Mouse (Mus musculus): ENCODE measurements around the gene Snx10.
"Not testable (repeated sequence)": the region's sequence is repeated elsewhere in the genome, so short reads cannot be mapped to it uniquely, and the experiment has no call there.

The Snx10 gene

DNA sequence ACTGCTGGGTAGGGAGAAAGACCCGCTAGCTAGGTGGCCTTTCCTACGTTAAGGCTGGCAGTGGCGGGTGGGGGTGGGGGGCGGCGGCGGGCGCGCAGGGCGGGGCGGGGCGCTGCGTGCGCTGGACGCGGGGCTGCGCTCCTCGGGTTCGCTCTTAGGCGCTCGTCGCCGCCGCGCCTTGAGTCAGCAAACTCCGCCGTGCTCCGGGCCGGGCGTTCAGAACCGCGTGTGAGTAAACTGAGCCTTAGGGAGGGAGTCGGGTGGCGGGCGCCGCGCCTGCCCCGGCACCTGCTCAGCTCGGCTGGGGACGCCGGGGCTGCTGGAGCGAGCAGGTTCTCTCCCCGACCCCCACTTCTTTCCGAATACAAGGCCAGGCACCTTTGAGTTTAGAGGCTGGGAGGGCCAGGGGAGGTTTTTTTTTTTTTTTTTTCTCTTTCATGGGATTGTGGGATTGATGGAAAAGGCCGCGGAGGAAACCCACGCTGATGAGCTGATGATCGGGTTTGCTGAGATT lies at the start of gene Snx10:
Snx10 (plus strand) TSS at position 95 of the 514 bp plus-strand sequence.
- in situ Hi-C loops (cut with MboI): no loop called here

DNA sequence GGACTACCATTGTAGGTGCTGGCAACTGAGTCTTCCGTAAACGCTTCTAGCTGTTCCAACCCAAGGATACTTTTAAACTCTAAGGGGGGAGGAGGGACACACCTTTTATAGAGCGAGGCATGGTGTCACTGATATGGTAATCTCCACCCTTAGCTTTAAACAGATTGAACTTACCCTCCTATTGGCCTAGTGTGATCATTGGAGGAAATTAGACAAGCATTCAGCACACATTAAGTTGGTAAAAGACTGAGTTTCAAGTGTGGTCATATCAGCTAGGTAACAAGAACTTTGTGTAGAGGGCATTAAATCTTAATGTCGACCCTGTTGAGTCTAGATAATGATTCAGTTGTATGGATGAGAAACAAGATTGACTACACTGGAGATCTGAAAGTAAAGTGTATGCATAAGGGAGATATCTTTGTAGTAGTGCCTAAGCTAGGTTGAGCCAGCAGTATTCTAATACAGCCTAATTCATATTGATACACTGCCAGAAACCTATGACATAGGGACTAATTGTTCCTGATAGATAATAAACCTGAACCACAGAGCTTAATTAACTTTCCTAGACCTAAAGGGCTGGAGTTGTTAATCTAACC lies 44.5 kb upstream of the Snx10 start:
- in situ Hi-C loops (cut with MboI): no loop called here

DNA sequence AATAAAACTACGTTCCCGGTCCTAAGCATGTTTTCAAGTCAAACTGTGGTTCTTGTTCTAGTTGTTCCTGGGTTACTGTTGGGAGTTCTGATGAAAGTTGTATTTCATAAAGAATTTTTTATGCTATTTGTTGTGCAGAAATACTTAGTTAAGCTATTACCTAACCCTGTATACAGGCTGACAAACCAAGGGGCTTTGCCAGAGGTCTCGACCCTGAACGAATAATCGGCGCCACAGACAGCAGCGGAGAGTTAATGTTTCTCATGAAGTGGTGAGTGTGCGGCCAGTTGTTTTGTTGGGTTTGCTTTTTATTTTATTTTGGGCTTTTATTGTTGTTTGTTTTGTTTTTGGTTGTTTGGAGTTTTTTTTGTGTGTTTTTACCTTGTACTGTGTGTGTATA lies 42.2 kb upstream of the Snx10 start:
- in situ Hi-C loops (cut with MboI): no loop called here

DNA sequence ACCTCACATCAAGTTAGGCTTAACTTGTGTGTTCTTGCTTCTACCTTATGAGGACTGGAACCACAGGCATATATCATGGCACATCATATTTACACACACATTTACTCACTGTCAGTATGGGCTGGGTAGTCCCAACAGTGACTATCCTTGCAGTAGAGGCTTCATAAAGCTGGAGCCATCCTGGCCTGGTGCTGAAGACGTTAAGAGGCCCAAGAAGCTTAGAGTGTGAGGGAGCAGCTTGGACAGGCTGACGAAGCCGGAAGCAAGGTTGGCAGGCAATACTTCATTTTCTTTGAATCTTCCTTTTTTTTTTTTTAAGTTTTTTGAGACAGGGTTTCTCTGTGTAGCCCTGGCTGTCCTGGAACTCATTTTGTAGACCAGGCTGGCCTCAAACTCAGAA lies 39.8 kb upstream of the Snx10 start:
- in situ Hi-C loops (cut with MboI): no loop called here

DNA sequence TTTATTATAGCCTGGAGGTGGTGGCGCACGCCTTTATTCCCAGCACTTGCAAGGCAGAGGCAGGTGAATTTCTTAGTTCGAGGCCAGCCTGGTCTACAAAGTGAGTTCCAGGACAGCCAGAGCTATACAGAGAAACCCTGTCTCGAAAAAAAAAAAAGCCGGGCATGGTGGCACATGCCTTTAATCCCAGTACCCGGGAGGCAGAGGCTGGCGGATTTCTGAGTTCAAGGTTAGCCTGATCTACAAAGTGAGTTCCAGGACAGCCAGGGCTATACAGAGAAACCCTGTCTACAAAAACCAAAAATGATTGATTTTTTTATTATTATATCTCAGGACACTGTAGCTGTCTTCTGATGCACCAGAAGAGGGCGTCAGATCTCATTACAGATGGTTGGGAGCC lies 39.1 kb upstream of the Snx10 start:
- in situ Hi-C loops (cut with MboI): not testable (repeated sequence)

DNA sequence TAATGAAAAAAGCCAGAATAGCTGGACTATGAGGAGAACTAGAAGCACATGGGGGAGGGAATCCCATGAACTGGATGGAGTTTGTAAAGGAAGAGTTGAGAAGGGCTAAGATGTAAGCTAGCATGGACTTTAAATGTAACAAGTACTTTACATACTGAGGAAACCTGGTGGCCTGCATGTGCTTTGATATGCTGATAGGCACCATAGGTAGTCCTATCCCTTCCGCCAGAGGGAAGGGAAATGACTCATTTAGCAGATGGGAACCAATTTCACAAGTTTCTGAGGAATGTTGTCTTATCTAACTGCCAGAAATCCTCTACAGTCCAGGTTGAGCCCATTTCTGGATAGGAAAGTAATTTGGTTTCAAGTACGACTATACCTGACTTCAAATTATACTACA lies 38.1 kb upstream of the Snx10 start:
- in situ Hi-C loops (cut with MboI): no loop called here

DNA sequence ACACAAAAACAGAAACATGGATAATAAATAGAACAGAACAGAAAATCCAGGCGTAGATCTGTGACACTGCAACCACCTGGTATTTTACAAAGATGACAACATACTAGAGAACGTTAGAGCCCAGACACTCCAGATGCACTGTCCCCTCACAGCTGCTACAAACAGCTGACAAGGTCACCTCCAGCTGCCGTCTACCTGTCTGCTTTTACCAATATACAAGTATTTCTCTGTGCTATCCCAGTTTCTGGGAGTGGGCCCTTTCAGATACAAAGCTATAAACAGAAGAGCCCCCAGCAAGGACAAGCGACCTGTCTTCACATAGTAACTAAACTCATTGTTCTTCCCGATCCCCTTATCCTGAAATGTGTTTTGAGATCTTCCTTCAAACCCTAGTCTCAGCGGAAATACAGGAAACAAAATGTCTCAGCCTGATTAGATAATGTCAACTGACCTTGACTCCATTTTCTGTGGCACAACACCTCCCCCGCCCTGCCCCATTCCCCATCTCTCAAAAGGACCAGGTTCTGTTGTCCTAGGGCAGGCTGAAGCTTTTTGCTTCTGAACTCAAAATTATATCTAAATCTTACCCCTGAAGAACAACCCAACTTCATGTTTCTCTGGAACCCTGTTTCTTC lies 37.5 kb upstream of the Snx10 start:
- in situ Hi-C loops (cut with MboI): no loop called here

DNA sequence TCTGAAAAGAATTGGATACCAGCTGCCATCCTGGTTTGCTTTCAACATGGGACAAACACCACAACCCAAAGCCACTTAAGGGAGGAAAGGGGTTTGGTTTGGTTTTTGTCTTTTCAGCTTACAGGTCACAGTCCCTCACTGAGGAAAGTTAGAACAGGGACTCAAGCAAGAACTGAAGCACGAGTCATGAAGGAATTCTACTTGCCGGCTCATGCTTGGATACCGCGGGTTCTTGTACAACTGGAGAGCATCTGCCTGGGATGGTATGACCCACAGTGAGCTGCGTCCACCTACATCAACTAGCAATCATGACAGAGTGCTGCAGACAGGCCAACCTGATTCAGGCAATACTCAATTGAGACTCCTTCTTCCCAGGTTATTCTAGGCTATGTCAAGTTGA lies 37.0 kb upstream of the Snx10 start:
- in situ Hi-C loops (cut with MboI): no loop called here

DNA sequence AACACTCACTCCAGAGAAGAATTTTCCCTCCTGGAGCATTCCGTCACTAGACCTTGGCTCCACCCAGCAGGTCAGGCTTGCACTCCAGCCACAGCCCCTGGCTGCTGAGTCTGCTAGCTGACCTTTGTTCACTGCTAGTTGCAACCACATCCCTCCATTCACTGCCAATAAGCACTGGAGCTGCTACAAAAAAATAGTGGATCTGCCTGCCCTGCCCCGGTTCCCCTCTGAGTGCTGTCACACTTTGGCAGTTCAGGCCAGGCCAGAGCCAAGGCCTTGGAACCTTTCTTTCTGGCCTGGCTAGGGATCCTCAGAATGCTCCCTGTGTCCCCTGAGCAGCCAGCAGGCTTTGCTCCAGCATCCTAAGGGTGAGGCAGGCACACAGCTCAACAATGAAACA lies 33.9 kb upstream of the Snx10 start:
- in situ Hi-C loops (cut with MboI): no loop called here

DNA sequence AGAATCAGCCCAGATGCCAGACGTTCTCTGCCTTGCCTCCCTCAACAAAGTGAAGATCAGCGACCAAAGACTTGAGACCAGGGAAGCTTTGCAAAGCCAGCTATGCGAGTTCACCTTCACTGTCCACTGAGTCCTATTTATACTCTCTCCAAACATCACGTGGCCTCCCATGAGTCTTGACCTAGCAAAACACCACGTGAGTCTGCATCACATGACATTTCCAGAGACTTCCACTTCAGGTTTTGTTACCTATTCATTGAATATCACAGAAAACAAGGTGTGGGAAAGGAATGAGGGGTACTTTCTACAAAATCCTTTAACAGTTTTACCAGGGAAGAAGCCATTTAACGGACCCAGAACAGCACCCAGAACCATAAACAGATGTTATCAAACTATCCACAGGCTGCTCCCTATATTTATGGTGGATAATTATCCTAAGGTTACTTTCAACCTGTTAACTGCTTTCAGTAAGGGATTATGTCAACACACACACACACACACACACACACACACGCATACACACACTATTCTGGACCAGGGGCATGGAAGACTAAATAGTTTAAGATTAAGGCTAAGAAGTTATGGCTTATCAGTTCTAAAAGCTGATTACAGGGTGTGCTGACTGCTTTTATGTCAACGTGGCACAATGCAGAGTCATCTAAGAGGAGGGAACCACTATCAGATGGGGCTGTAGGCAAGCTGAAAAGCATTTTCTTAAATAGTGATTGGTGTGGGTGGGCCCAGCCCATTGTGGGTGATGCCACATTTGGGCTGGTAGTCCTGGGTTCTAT lies 26.2 kb upstream of the Snx10 start:
- in situ Hi-C loops (cut with MboI): no loop called here

DNA sequence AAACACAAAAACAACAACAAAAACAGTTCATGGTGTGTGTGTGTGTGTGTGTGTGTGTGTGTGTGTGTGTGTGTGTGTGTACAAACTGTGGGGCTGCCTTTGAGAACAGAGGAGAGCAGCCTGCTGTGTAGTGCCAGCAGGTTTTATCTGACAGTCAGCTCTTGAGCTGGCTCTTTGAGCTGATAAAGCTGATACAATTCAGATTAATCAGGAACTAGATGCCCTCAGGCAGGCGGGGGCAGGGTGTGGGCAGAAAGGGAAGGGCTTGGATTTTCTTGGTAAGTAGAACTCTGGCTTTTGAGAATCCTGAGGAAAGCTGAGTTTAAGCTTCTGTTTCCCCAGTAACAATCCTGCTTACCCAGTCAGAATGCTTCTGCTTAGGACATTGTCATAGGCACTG lies 18.0 kb upstream of the Snx10 start:
- in situ Hi-C loops (cut with MboI): no loop called here

DNA sequence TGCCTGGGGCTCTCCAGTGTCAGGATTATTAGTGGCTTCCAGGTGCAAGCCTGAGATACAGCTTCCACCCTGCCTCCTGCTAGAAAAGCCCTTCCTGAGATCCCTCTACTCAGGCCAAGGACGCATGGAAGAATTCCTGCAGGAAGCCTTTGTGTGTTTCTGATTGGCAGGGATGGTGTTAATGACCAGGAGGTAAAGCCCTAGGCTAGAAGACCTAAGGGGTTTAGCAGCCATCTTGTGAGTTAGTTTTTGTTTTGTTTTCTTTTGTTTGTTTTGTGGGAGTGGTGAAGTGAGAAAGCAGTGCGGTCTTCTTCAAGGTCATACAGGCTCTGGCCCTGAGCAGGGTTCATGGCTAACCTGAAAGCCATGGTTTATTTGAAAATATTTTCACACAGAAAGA lies 16.1 kb upstream of the Snx10 start:
- in situ Hi-C loops (cut with MboI): no loop called here

DNA sequence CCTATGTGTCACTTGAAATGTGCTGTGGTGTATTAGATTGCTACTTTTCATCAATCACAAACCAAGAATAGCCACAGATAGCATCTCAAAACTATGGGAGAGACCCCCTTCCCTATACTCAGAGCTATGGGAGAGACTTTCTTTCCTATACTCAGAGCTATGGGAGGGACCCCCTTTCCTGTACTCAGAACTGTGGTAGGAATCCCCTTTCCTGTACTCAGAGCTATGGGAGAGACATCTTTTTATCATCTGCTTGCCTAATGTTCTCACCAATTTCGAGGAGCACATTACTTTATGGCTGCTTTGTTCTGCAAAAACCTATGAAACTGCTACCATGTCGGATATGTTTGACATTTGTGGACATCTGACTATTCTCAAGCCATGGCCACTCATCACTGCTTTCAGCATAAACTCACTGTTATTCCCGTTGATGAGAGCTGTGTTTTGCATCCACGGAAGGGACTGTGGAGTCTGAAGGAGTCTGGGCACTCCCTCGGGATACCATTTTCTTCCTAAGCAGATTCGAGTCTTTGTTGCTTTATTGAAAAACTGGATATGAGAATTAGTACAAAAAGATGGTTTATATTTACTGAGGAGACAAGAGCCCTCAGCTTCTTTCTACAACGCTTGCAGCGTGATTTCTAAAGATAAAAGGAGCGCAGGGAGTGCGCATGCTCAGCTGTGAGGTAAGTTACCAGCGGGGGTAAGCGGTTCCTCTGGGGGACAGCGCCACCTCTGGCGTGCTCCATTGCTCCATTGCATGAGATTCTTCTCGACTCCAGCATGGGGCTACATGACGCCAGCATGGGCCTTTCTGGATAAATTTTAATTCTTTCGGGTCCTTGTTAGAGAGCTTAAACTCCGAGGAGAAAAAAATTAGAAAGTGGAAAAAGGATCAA lies 14.7 kb upstream of the Snx10 start:
- in situ Hi-C loops (cut with MboI): no loop called here

DNA sequence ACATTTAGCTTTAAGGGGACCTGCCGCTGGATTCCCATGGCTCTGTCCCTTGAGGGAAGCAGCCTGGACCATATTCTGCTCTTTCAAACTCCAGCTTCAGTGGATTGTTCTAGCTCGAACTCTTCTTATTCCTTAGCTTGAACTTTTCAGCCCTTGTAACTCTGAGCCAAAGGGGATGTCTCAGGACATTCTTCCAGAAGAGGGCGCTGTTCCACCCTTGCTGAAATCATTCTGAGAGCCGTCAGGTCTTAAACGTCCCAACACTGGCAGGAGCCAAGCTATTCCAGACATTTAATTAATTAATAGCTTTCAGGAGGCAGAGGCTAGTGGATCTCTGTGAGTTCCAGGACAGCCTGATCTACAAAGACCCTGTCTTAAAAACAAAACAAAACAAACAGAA lies 13.6 kb upstream of the Snx10 start:
- in situ Hi-C loops (cut with MboI): no loop called here

DNA sequence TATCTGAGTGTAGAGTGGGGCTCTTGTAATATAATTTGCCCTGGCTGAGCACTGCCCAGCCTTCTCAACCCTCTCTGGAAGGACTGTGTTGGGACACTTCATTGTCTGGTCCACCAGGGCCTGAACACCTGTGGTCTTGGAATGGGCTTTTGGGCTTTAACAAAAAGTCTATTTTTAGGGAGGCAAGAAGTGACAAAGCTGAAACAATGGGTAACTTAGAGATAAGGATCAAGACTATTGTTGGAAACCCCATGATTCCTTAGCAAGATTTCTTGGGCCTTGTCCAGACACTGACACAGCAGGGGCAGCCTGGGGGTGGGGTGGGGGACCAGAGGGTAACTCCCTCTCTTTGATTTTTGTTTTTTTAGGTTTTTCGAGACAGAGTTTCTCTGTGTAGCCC lies 12.8 kb upstream of the Snx10 start:
- in situ Hi-C loops (cut with MboI): no loop called here

DNA sequence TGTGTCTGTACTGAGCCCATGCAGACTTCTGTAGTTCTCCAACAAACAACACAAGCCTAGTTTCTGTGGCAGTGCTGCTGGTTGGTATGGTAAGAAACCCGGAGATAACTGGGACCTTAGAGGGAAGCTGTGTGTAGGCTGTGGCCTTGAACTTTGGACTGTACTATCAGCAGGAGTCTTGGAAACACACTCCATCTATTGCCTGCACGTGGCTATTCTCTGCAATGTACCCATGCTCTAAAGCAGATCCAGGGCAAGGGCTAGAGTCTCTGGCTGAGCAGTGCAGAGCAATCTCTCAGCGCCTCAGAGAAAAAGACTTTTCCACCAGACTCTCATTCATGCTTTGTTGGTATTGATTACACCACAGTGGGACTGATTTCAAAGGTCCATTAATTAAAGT lies 10.0 kb upstream of the Snx10 start:
- in situ Hi-C loops (cut with MboI): no loop called here

DNA sequence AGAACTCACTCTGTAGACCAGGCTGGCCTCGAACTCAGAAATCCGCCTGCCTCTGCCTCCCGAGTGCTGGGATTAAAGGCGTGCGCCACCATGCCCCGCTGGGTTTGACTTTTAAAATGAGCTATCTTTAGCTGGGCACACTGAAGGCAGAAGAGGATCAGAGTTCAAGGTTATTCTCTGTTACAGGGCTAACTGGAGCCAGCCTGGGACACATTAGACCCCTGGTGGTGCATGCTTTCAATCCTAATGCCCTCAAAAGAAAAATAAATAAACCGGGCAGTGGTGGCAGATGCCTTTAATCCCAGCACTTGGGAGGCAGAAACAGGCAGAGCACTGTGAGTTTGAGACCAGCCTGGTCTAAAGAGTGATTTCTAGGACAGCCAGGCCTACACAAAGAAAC lies 8.8 kb upstream of the Snx10 start:
- in situ Hi-C loops (cut with MboI): no loop called here

DNA sequence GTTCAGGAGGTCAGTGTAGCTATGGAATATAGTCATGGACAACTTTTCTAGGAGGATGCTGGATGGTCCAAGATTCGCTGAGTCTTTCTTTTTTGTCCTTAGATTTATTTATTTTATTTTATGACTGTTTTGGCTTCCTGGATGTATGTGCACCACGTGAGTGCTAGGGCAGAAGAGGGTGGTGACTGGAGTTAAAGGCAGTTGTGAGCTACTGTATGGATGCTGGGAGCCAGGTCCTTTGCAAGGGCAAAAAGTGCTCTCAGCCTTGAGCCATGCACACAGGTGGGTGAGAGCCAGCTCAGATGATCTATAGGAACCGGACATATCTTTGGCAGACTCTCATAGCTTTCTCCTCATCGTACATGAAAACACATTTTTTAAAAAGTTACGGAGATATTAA lies 391 bp upstream of the Snx10 start:
- in situ Hi-C loops (cut with MboI): no loop called here

DNA sequence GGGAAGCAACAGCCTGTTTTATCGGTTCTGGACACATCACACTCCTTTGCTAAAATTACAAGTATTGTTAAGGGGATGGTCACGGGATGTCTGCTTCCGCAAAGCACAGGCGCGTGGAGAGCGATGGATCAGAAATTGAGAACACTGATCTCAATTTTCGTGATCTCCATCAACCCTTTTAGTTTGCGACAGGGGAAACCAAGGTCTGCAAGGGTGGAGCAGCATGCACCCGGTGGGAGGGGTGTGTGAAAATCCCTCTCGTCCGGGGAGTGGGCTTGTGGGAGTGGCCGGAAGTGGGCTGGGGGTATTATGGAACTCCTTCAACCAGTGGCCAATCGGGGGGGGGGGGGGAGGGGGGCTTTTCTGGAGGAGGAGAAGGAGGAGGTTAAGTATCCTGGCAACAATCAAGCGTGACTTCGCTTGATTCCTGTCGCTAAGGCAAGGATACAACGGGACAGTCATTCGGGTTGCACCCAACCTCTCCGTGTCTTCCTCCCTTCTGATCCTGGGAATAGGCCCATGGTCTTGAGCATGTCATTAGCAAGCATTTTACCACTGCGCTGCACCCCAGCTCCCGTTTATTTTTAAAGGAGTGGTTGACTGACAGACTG lies 725 bp downstream of the Snx10 start:
- in situ Hi-C loops (cut with MboI): no loop called here

DNA sequence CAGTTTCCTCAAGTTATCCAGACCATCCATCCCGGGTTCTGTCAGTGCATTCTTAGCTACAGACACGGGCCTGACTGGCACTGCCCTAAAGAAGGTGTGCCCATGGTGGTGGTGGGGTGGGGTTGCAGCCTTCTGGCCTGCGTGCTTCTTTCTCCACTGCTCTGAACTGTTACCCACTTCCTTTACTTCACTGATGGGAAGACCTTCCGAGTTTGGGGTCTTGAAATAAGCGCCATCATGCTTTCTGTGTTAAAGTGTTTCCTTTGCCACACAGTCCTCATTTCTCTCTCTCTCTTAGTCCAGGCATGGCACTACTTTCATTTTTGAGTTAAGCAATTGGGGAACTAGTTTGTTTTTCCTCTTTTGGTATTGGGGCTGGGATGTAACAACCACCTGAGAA lies 1.3 kb downstream of the Snx10 start:
- in situ Hi-C loops (cut with MboI): no loop called here

DNA sequence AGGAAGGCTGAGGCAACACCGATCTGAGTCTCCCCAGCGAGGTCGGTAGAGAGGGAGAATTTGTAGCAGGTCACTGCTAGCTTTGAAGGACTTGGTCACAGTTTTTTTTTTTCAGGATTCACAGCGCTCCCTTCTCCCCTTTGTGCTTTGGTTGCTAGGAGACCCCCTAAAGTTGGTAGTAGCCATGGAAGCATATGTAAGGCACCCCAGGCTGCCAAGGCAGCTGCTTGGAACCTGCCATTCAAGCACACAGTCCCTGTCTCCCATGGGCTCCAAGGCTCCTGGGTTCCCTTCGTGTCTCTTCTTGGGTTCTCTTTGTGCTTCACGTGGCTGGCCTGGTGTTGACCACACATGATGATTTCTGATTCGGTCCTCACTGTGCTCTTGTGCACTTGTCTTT lies 5.8 kb downstream of the Snx10 start:
- in situ Hi-C loops (cut with MboI): no loop called here

All from mature B cell (primary cell).